Mouse (Mus musculus) right cerebral cortex, postnatal 10 days (tissue): ENCODE measurements around the gene Cdk5rap1.

Experiments used
- DNase-seq, 2 experiments: peaks; one replicate each; pipeline ENCODE4 v3.0.0; 2021; ENCODE audit warnings: low spot score in 2 of 2

The Cdk5rap1 gene

DNA sequence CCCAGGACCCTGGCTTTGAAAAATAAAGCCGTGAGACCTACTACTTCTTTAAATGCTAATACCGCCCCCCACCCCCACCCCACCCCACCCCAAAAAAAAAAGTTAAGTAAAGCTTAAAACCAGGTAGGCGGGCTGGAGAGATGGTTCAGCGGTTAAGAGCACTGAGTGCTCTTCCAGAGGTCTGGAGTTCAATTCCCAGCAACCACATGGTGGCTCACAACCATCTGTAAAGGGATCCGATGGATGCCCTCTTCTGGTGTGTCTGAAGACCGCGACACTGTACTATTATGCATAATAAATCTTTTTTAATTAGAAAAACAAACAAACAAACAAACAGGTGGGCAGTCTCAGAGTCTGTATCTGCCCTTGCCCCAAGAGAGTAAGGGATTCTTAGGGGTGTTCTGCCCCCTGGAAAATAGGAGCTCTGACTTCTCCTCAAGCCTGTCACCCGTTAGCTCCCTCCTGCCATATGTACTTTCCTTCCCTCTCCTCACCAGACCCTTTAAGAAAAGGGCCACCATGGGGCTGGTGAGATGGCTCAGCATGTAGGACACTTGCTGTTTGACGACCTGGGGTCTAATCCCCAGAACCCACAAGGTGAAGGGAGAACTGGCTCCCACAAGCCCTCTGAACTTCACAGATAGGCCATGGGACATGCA, at the start of gene Cdk5rap1:
Gene Cdk5rap1 (minus strand): TSS at position 169 of the 659 bp plus-strand sequence.
- no peak for DNase-seq

DNA sequence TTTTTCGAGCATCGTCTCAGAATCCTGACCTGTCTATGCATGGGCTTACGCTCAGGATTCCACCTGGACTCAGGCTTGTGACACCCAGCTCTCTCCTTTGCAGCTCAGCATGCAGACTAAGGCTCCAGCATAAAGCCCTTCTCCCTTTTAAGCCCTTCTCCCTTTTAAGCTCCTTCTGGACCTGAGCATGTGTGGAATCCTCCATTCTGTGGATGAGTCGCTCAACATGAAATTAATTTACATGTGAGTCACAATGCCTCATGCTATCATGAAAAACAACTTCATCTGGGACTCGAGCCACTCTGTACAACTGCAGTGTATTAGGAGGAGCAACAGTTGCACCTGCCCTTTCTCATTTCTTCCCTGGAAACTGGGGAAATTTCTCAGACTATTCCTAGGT, 49.4 kb upstream of the Cdk5rap1 start:
- DNase-seq: no peak

DNA sequence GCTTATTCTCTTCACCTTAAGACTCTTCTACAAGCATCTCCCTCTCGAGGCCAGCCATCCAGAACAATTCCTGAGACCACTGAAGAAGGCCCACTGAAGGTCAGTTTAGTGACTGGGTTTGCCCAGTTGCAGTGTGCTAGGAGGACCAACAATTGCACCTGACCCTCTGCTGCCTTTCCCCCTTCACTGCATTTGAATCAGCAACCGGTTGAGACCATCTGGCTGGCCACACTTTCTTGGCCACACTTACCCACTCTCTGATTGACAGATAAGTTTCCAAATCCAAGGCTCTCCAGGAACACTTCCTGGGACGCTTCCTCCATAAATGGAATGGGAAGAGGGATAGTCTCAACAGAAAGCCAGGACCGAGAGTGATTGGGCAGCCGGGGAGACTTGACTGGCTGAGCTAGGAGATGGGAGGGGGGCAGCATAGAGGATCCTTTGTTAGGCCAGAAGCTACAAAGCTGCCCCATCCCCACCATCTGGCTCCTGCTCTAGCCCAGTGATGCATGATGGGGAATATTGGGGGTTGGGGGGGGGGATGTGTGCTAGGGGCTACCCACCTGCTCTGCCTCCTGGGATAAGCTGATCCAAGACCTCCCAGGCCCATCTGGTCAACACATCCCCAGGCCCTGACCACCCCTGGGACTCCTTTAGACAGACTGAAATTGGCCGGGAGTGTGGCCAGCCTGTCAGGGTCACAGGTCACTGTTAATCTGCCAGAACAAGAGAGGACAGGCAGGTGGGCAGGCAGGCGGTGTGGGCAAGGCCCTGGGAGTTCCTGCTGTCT, 48.3 kb upstream of the Cdk5rap1 start:
- peak; percentile 51 to 56 for DNase-seq

DNA sequence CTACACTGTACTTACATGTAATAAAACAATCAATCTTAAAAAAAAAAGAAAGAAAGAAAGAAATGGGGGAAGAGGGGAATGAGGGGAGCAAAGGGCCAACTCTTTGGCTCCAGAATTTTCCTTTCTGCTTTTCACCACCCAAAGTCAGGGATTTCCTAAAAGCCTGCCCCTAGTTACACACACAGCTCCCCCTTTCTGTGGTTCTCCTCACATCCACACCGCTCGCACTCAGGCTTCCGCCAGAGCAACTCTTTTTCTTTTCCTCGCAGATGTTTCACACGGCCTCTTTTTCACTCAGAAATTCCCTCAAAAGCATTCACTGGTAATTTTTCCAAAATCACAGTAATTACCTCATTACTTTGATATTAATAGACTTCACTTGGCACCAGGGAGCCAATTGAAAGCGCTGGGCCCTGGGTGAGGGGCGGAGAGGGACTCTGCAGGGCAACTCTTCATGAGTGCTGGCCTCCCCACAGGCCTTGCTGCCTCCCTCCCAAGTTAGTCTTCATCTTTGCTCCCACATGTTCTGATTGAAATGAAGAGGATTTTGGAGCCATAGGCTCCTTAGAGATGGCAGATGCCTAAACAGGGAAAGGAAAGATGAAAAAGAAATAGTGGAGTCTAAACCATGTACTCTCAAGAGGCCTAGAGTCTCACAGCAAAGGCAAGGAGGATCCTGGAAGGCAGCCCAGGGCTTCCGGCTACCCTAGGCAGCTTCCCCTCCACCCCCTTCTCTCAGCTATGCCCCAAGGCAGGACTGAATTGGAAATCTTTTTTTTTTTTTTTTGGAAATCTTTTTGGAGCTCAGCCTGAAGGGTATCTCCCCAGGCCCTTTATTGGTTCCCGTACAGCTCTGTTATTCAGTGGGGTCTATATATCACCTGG, 47.1 kb upstream of the Cdk5rap1 start:
- peak in 1 of 2 experiments; percentile 46 for DNase-seq

DNA sequence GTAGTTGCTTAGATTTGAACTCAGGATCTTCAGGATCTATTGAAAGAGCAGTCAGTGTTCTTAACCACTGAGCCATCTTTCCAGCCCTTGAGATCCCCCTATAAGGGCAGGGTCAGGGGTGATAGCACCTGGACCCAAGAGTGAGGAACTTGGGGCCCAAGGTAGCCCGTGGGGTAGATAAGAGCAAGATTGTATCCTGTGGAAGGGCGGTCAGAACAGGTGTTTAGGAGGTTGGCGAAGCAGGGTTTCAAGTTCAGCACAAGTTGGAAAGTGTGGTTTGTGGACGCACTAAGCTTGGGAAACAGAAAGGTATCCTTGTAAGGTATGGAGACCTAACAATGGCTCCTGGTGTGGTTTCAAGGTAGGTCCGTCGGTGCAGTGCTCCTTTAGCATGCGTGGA, 45.2 kb upstream of the Cdk5rap1 start:
- no peak for DNase-seq

DNA sequence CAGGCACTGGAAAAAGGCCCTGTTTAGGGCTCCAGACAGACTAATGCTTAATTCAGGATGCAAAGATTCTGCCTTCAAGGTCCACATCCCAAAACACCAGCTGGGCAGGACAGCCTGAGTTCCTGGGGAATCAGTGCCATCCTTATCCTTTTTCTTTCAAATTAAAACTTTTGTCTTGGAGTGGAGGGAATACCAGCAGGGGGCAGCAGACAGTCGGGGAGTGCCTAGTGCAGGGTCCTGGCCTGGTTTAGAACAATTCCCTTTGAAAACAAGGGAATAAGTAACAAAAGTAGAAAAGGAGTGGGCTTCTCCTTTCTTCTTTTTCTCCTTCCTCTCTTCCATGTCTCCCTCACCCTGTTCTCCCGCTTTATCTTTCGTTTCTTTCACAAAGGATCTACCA, 44.3 kb upstream of the Cdk5rap1 start:
- peak; percentile 59 to 89 for DNase-seq

DNA sequence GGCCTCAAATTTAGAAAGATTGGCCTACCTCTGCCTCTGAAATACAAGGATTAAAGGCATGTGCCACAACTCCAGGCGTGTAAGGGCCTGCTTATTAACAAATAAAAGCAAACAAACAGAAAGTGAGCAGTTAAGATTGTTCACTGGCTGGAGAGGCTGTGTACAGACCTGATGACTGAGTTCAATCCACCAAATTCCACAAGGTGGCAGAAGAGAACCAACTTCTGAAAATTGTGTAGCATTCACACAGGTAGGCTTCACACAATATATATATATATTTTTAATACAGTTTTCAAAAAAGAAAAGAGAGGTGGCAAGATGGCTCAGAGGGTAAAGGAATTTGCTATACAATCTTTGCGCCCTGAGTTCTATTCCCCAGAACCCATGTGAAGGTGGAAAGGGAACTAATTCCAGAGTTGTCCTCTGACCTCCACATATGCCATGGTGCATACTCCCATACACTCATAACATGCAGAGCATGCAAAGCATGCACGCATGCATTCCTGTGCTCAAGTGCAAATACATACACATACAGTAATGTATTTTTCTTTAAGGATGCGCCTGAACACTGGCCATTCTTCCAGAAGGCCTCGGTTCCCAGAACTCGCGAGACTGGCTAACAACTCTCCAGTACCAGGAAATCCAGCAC, 39.3 kb upstream of the Cdk5rap1 start:
- peak; percentile 67 to 71 for DNase-seq

DNA sequence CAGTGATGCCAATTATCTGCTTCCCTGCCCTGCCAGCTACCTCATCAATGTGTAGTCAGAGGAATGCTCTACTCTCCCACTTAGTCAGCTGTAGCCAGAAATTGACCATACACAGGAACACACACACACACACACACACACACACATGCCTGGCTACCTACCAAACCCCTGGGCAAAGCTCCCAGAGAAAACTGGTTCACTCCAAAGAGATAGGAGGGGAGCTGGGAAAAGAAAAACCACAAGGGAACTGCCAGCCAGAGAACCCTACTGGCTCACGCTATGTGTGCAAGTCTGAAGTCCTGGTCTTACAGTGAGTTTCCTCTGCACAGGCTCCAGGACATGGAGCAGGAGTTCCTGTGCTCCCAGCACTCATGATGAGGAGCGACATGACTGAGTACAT, 37.5 kb upstream of the Cdk5rap1 start:
- DNase-seq: peak; percentile 80 to 85

DNA sequence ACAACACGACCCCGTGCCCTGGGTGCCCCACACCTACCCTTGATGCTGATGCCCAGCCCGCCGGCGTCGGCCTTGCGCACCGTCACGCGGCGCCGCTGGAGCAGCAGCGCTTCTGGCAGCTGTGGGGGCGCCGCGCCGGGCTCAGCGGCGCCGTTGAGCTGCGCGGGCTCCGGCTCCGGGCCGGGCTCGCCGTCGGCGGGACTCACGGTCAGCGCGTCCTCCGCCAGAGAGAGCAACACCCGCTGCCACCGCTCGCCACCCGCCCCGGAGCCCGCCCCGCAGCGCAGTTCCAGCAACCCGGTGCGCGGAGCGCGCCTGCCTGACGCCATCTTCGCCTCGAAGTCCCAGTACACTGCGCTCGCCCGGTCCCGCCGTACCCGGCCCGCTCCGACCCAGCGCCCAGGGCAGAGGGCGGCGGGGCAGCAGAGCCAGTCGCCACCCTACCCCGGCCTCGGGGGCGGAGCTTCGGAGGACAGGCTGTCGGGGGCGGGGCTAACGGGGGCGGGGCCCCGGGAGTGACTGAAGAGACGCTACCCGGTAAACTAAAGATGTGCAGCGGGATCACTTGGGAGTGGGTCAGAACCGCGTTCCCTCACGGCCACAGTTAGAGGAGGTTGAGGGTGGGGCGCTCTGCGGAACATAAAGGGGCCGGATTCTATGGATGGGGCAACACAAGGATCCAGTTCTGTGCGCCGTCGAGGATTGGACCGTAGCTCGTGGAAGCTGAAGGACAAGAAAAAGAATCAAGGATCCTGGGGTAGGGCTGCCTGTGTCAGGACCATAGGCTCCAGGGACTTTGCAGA, 35.0 kb upstream of the Cdk5rap1 start, which contains the start of gene Snta1:
Gene Snta1 (minus strand): TSS at position 457 of the 803 bp plus-strand sequence.
- peak; percentile 83 to 87 for DNase-seq

DNA sequence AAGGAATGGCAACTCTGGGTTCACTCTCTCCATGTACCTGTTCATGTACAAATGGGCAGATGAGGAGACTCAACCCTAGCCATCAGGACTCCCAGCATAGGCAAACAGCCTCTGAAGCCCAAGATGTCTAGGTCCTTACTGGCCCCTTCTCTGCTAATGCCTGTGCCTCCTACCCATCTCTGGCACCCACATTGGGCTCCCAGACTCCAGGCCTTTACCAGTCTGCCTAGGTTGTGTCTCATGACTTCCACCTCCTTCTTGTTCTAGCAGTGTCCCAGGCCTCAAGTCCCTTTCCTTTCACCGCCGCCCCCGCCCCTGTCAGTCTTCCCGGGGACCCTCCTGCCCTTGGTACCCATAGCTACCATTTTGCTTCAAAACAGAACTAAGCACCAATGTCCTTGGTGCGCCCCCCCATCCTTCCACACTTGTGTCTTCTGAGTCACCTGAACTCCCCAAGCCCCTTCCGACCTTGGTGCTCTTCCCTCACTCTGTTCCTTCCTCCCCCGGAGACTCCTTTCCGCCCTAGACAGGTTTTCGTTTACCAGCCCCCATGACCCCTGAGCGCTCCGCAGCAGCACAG, 34.3 kb upstream of the Cdk5rap1 start:
- DNase-seq: peak; percentile 32 to 57

DNA sequence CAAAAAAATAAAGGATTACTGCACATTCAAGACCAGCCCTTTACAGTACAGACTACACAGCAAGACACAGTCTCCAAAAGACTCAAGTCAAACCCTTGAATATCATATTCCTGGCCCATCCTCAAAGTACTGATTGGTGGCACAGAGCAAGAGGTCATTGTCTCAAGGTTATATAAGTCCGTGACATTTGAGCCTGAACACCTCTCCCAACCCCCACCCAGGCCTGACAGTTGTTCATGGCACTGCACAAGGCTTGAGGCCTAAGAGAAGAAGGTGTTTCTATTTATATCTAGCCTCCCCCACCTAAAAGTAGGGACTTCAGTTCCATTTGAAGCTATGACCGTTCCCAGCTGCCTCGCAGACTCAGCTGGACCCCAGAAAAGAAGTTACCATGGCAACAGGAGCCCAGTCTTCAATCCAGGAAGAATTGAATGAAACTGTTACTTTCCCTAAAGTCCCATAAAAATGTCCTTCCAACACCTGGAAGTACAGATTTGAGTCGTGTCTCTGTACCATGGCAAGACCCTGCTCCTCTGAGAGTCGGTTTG, 32.7 kb upstream of the Cdk5rap1 start:
- peak; percentile 25 to 51 for DNase-seq

DNA sequence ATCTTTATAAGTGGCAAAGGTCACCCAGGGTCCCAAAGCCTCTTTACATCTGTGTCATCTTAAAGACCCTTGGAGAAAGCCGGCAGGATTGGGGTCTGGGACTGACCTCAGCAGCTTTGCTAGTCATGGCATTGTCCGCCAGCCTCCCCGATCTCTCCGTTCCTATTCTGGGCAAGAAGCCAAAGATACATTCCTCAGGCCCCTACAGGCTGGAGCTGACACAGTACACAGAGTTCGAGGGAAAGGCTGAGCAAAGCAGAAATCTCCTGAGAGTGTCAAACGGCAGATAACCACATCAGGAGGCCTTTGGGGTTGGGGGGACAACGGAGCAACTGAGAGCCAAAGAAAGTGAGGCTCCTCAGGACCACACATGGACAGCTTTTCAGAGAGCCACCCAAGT, 30.0 kb upstream of the Cdk5rap1 start:
- peak; percentile 46 to 53 for DNase-seq

DNA sequence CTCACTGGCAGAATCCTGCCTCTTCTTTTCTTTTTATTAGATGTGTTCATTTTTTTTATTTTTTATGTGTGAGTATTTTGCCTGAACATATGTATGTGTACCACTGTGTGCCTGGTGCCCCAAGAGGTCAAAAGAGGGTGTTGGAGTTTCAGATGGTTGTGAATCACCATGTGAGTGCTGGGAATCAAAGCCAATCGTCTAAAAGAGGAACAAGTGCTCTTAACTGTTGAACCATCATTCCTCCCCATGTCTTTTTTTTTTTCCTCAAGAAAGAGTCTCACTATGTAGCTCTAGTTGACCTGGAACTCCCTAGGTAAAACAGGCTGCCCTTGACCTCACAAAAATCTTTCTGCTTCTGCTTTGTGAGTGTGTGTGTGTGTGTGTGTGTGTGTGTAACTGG, 29.2 kb upstream of the Cdk5rap1 start:
- no peak for DNase-seq

DNA sequence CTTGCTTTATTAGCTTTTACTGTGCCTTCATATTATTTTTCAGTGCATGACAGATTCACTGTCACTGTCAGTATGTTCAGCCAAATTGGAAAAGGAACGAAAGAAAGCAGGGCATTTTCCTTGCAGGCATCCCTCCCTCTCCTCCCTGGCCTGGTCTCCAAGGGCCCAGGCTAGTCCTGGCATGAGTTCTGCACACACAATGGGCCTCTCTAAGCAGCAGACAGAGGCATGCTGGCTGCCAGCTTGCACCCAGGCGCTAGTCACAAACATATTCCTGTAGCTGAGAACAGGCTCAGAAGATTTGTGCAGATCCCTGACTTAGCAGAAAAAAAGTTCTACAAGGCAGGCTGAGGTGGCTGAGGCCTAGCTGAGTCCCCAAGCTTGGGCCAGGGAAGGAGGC, 26.5 kb upstream of the Cdk5rap1 start:
- DNase-seq: peak; percentile 76 to 85

DNA sequence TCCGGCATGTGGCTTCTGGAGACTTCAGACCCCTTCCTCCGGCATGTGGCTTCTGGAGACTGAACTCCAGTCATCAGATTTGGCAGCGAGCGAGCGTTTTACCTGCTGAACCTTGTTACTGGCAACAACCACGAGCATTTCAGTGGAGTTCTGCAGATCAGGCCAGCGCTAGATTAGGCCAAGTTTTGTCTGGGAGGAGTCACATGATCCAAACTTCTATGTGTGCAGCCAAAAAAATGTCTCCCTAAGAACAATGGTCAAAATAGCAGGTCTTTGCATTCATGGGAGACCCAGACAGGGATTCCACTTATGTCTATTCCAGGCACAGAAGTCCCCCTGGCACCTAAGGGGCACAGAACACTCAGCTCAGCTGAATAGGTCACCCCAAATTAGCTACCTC, 25.5 kb upstream of the Cdk5rap1 start:
- DNase-seq: no peak

DNA sequence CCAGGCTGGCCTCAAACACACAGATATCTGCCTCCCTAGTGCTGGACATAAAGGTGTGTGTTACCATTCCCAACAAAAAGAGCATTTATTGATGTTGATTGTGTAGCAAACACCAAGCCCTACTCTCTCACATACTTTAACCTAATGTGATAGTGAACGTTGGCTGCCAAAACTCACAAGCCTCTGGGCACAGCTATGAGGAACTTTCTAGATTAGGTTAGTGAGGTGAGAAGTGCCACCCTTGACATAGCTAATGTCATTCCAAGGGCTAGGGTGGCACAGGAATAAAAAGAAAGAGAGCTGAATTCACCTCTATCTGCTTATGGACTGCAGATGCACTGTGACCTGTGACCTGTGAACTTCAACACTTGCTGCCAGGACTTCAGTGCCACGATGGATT, 23.7 kb upstream of the Cdk5rap1 start:
- DNase-seq: no peak

DNA sequence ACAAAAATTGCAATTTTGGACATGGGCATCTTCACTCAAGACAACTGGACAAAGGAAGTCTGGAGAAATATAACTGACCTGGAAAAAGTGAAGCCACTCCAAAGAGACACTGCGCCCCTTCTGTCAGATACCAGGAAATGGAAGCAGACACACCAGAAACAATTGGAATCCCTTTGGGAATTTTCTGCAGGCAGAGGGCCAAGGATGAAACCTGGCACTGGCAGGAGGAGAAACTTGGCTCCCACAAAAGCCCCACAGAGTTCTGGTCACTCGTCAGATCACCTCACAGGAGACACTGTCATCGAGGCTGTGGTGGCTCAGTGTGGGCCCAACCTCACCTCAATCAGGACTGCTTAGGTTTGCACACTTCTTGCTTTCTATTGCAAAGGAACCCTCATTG, 21.8 kb upstream of the Cdk5rap1 start:
- DNase-seq: no peak

DNA sequence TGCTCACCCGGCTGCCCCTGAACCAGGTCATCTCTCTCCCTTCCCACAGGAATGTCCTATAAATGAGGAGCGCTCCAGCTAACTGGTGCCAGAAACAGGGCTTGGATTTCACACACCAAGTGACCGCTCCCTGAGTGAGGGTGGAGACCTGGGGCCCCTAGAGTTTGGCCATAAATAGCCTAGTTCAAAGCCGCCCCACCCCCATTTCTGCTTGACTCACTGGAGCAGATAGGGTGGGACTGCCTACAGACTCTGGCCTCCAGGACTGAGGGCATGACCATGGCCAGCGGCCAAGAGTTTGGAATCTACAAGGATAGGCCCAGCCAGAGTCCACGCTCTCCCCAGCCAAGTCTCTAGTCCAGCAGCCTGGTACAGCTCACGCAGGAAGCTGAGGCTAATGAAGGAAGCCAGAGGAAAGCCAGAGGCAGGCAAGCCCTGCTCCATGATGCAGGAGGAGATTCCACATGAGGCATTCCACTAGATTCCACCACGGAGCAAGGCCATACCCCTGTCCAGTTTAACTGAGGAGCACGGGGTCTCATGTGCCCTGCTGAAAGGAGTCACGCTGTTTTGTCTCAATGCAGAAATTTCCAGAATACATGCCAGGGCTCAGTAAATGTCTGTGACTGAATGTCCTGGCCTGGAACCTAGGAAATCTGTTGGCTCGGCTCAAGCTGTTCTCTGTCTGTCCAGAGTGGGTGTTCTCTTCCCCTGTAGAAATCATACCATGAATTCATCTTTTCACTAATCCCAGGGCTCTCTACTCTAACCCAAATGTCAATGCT, 17.6 kb upstream of the Cdk5rap1 start:
- DNase-seq: peak; percentile 76 to 79

DNA sequence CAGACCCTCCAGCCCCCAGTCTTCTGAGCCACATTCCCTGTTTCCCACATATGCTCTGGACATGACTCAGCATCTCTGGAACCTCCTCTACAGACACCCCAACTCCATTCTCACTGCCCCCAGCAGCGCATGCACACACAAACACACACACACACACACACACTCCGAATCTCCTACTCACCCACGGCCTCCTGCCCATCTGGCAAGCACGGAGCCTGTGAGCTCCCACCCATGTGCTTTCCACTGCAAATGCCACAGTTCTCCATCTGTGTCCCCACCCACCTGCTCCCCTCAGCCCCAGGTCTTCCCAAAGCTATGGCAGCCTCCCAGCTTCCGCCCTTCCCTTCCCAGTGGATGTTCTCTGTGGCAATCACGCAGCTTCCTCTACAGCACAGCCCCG, 6.3 kb upstream of the Cdk5rap1 start:
- DNase-seq: peak; percentile 86 to 91
